Mouse (Mus musculus) thymus, adult 2 months (tissue): ENCODE results near the gene Ube2o. TPM values are rescaled to one million over a fixed set of nuclear protein-coding genes. Genes with fewer than 3 reads are reported as not detected.

Experiments
- DNase-seq: peaks from one replicate; pipeline ENCODE4 v3.0.0; 2021
- H3K27ac ChIP-seq: fragments of 200-500 bp; 2 replicates; pipeline ENCODE4 v1.5.1; 2012; ENCODE audit warnings: low read length, control low read depth; ENCODE audit not compliant: control insufficient read depth, insufficient read depth
- H3K27me3 ChIP-seq: fragments of 200-500 bp; 2 replicates; pipeline ENCODE4 v1.6.1; 2012; ENCODE audit warnings: mild to moderate bottlenecking, low read length, moderate library complexity, mixed read lengths; ENCODE audit not compliant: control insufficient read depth, insufficient read depth
- H3K36me3 ChIP-seq: fragments of 200-500 bp; 2 replicates; pipeline ENCODE4 v1.6.1; 2012; ENCODE audit warnings: mild to moderate bottlenecking, low read length, moderate library complexity; ENCODE audit not compliant: control insufficient read depth, insufficient read depth
- H3K4me1 ChIP-seq: fragments of 200-500 bp; replicated peaks from 2 replicates; pipeline ENCODE4 v1.6.1; 2012; ENCODE audit warnings: low read length; ENCODE audit not compliant: control insufficient read depth, insufficient read depth
- H3K4me3 ChIP-seq: fragments of 200-500 bp; 2 replicates; pipeline ENCODE4 v1.5.1; 2012; ENCODE audit warnings: mild to moderate bottlenecking, low read length, control low read depth, moderate library complexity; ENCODE audit not compliant: control insufficient read depth, insufficient read depth
- CTCF ChIP-seq: fragments of 200-500 bp; IDR thresholded peaks from 2 replicates; pipeline ENCODE4 v1.5.1; 2012; ENCODE audit warnings: mild to moderate bottlenecking, control low read depth, low read length, moderate library complexity, borderline replicate concordance; ENCODE audit not compliant: control insufficient read depth, poor library complexity, insufficient read depth; ENCODE audit errors: extremely low read depth
- POLR2A ChIP-seq: fragments of 200-500 bp; IDR thresholded peaks from 2 replicates; pipeline ENCODE4 v1.6.1; 2012; ENCODE audit warnings: mild to moderate bottlenecking, low read length, control low read depth, moderate library complexity; ENCODE audit not compliant: control insufficient read depth, poor library complexity, insufficient read depth; ENCODE audit errors: extremely low read depth
- WGBS: fragments of 180-500 bp; shearing (Covaris S2); methylation state at CpG from one replicate; pipeline ENCODE4 v1.1.7; 2018; 5-methylcytosine and 5-hydroxymethylcytosine counted together
- polyA plus RNA-seq: library from polyadenylated mRNA; depleted of rRNA; stranded (reverse); fragments of >200 nt; gene quantifications from 2 replicates; pipeline ENCODE4 v1.2.3, GENCODE M21; 2012

The Ube2o gene
- polyA plus RNA-seq, 1 experiment = 26.5 TPM

DNA sequence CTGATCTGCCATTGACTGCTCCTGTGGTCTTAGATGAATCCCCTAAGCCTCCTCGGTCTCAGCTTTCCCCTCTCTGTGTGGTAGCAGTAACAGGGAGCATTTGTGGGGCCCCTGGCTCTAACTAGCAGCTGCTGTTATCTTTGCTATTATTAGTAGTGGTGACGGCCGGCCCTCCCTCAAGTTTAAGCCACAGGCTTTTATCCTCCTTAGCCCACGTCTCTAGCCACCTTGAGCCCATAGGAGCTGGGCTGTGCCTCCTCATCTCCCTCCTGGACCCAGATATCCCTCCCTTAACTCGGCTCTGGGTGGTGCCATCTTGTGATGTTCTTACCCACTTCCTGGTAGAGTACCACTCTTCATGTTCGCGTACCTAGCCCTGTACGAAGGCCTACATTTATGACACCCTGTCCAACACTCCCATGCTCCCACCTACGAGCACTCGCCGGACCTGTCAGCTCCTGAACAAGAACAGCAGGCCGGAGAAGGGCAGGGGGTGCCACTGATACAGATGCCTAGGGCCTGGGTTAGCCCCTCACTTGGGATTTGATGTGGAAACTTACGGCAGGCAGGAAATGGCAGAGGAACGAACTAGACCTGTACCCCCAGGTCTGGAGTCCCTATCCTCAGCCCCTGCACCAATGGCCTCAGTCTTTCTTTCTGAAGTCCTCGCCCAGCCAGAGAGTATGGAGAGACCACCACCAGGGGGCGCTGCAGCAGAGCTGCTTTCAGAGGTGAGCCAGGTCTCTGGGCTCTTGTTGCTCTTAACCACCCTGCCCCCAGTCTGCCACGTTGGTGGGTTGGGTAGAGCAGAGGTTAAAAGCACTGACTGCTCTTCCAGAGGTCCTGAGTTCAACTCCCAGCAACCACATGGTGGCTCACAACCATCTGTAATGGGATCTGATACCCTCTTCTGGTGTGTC lies 44.1 kb upstream of the Ube2o start:
- Histone ChIP-seq H3K4me1 (peaks cover 28% of the 10 kb centered on the region), H3K27ac (no peak overlapping the region), H3K4me3 (no peak overlapping the region), H3K36me3 (no peaks in the 10 kb centered on the region), H3K27me3 (no peaks in the 10 kb centered on the region)
- 77% methylated on average over 17 of the region's 17 CpGs for WGBS
- TF ChIP-seq POLR2A (no peak), CTCF (peak; percentile 82; the same call in 1 of the 2 replicates)
- DNase-seq = peak; percentile 54

DNA sequence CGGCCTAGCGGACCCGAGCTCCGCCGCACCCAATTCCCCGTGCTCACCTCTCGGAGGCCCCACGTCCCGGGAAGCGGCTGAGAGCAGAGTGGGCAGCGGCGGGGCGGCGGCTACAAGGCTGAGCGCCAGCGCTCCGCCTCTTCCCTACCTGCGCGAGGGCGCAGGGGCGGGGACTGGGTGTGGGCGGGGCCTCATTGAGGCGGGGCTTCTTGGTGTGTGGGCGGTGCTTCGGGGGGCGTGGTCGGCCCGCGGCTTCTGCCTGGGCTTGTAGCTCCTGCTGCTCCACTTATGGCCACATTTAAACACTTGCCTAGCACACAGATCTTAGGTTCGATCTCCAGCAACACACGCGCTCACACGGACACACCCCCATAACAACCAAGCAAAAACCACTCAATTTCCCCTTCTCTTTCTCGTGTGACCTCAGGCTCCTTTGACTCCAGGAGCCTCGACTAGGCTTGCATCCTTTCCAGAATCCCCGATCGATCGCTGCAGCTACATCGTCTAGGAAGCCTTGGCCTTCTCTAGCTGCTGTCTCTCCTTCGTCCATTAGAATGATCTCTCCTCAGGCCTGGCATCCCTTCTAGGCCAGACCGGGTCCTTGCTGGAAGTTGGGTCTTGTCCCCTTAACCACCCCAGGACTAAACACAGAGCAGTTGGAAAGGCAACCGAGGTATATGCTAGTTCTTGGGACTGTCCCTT lies 43.0 kb upstream of the Ube2o start:
- Histone ChIP-seq H3K27ac (no peak overlapping the region), H3K36me3 (no peaks in the 10 kb centered on the region), H3K27me3 (no peaks in the 10 kb centered on the region), H3K4me3 (peak overlapping the region; percentile 72), H3K4me1 (peaks cover 31% of the 10 kb centered on the region)
- peak; percentile 80 for DNase-seq
- WGBS = 13% methylated on average over 41 of the region's 42 CpGs
- TF ChIP-seq POLR2A = peak; percentile 2; the same call in 1 of the 2 replicates
- TF ChIP-seq CTCF = no peak

DNA sequence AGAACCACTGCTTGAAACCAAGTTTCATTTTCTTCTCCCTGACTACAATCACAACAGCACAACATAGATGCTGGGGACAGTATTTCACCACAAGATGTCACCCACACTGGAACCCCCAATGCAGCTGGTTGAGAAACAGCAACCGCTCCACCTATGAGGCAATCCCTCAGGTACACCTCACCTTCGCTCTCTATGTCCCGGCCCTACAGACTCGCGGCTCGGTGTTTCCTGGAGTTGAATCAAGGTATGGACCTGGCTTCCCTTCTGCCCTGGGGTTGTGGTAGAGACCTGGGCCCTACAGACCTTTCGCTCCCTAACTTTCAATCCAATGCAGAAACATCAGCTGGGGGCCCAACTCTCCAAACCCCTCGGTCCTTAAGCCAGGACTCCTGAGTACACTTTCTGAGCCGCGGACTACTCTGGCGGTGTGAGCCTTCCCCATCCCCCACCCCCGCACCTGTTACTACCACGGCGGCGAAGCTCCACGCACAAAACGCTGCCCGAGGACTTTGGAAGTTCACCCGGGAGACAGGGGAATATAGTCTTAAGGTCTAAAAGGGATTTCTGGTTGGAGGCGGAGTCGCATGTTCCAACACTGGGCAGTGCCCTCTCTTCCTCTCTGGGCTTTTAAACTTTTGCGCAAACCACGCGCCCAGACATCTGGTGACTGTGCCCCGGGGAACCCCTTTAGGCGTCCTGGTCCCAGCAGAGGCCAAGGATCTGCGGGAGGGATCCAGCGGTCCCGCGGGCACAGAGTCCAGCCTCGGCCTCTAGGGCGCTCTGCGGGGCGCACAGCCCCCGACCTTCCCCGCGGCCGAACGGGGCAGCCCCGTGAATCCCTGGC lies 42.3 kb upstream of the Ube2o start:
- Histone ChIP-seq H3K27me3 (no peaks in the 10 kb centered on the region), H3K4me1 (peaks cover 33% of the 10 kb centered on the region), H3K4me3 (peak overlapping the region; percentile 72), H3K27ac (no peak overlapping the region), H3K36me3 (no peaks in the 10 kb centered on the region)
- 0 out of 2 replicates have a peak, but pooled peaks have one; percentile 22 for TF ChIP-seq CTCF
- TF ChIP-seq POLR2A = no peak
- DNase-seq = no peak
- 2% methylated on average over 40 of the region's 40 CpGs for WGBS

DNA sequence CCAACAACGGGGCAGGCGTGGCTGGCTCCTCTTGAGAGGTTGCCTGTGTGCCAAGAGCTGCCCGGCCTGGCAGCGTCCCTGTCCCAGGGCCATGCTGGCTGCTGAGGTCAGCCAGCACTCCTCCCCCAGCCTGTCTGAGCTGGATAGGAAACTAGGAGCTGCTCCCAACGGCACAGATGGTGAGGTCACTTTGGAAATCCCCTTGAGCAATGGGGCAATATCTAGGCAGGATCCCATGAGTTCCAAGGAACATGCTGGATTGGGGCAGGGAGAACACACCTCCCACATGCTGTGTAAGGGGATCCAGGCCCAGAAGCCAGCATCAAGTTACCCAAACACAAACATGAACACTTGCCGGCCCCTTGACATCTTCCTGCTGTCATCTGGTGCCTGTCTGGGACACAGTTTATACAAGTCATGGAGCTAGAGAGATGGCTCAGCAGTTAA lies 40.0 kb upstream of the Ube2o start:
- H3K4me3 ChIP-seq = no peak overlapping the region
- H3K27me3 ChIP-seq = no peaks in the 10 kb centered on the region
- H3K27ac ChIP-seq = no peak overlapping the region
- 92% methylated on average over 6 of the region's 6 CpGs for WGBS
- DNase-seq = no peak
- no peaks in the 10 kb centered on the region for H3K36me3 ChIP-seq
- H3K4me1 ChIP-seq = peaks cover 52% of the 10 kb centered on the region
- TF ChIP-seq POLR2A (no peak), CTCF (no peak)

DNA sequence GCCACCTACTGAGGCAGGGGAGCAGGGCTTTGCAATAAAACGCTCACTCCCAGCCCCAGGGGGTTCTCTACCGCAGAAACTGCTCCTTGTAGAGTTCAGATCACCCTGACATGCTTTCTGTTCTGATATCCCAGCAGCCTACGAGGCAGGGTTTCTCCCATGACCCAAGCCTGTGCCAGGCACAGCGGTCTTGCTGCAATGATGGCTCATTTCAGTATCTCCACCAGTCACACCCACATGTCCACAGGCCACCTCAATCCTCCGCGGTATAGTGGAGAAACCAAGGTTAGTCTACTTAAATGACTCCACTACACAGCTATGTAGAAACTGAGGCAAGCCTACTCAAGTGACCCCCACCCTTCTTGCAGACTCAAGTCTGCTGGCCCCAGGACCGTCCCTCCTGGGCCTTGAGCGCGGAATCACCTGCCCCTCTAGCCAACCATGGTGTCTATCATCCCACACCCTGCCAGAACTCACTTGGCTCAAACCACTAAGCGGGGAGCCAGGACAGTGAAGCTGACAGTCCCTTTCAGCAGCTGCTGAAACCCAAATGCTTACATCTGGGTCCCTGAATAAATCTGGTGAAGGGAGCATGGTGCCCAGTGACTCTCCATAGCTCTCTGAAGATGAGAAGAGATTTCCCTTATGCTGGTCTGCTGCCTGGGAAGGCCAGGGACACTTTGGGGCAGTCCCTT lies 39.5 kb upstream of the Ube2o start:
- no peak for TF ChIP-seq CTCF
- no peak for TF ChIP-seq POLR2A
- no peak overlapping the region for H3K27ac ChIP-seq
- H3K27me3 ChIP-seq = no peaks in the 10 kb centered on the region
- peaks cover 57% of the 10 kb centered on the region for H3K4me1 ChIP-seq
- H3K36me3 ChIP-seq = no peaks in the 10 kb centered on the region
- 88% methylated on average over 10 of the region's 10 CpGs for WGBS
- no peak overlapping the region for H3K4me3 ChIP-seq
- no peak for DNase-seq

DNA sequence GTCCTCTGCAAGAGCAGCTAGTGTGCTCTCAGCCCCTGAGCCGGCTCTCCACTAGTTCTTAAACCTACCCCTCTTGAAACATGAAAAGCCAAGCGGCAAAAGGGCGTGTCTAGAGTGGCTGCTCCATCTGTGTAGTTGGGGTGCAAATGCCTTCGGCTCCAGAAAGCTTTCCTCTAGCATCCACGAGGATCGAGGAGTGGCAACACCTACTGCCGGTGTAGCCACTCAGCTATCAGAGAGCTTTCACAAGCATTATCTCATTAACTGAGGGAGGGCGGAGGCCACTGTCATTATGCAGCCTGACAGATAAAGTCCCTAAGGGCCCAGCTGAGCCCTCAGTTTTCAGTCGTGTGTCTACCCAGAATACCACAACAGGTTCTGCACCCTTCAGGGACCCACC lies 38.8 kb upstream of the Ube2o start:
- TF ChIP-seq POLR2A = no peak
- TF ChIP-seq CTCF = no peak
- Histone ChIP-seq H3K4me1 (peaks cover 60% of the 10 kb centered on the region), H3K36me3 (no peaks in the 10 kb centered on the region), H3K27ac (no peak overlapping the region), H3K27me3 (no peaks in the 10 kb centered on the region), H3K4me3 (no peak overlapping the region)
- no peak for DNase-seq
- 86% methylated on average over 9 of the region's 9 CpGs for WGBS
